Mouse (Mus musculus) heart, embryonic 10.5 days (tissue): ENCODE results near the gene Yif1b. TPM values are rescaled to one million over a fixed set of nuclear protein-coding genes. Genes with fewer than 3 reads are reported as not detected.
A peak's percentile ranks its signal among the peaks of the same experiment; 100 is the strongest.

Experiments
- DNase-seq: peaks from one replicate; pipeline ENCODE4 v3.0.0-alpha.2; 2017; ENCODE audit warnings: low spot score
- H3K27ac ChIP-seq: fragments of 300-500 bp; sonication (generic); 2 replicates; pipeline ENCODE4 v1.5.1; 2016; ENCODE audit warnings: mild to moderate bottlenecking
- H3K27me3 ChIP-seq: fragments of 300-500 bp; sonication (generic); 2 replicates; pipeline ENCODE4 v1.6.1; 2016; ENCODE audit warnings: mild to moderate bottlenecking; ENCODE audit not compliant: poor library complexity, insufficient read depth, severe bottlenecking
- H3K36me3 ChIP-seq: fragments of 300-500 bp; sonication (generic); 2 replicates; pipeline ENCODE4 v1.6.1; 2016; ENCODE audit warnings: mild to moderate bottlenecking, moderate library complexity
- H3K4me1 ChIP-seq: fragments of 300-500 bp; sonication (generic); 2 replicates; pipeline ENCODE4 v1.6.1; 2016; ENCODE audit warnings: mild to moderate bottlenecking
- H3K4me3 ChIP-seq: fragments of 300-500 bp; sonication (generic); 2 replicates; pipeline ENCODE4 v1.5.1; 2016; ENCODE audit warnings: mild to moderate bottlenecking, moderate library complexity
- H3K9me3 ChIP-seq: fragments of 300-500 bp; sonication (generic); 2 replicates; pipeline ENCODE4 v1.6.1; 2016; ENCODE audit warnings: mild to moderate bottlenecking, moderate library complexity
- WGBS: fragments of 180-500 bp; shearing (Covaris S2); methylation state at CpG from one replicate; pipeline ENCODE4 v1.1.7; 2016; 5-methylcytosine and 5-hydroxymethylcytosine counted together
- polyA plus RNA-seq: library from polyadenylated mRNA; unstranded; fragments of >200 nt; fragmentation: Nextera tagmentation; extraction: Ambion mirVana; gene quantifications from 2 replicates; pipeline ENCODE4 v1.2.1, GENCODE M21; 2016

The Yif1b gene
- polyA plus RNA-seq, 1 experiment from 2014 or later = 131 TPM

- H3K27ac ChIP-seq = peak overlapping the region; percentile 31; the same call in 1 of the 2 replicates
- 53% methylated on average over 8 of the region's 8 CpGs for WGBS
These were observed 33.7 kb downstream of the Yif1b start for GRCm38 (mm10) chr7:29271687-29272465.

GRCm38 (mm10) chr7:29276715-29277114 is 38.6 kb downstream of the Yif1b start:
- no peak overlapping the region for H3K27ac ChIP-seq
- 74% methylated on average over 5 of the region's 5 CpGs for WGBS
- no peak overlapping the region for H3K4me3 ChIP-seq
- DNase-seq = no peak
- H3K9me3 ChIP-seq = no peaks in the 10 kb centered on the region
- peaks cover 24% of the 10 kb centered on the region for H3K27me3 ChIP-seq
- H3K4me1 ChIP-seq = peaks cover 34% of the 10 kb centered on the region
- no peaks in the 10 kb centered on the region for H3K36me3 ChIP-seq

More at GRCm38 (mm10) chr7:29271687-29272465, 33.7 kb downstream of the Yif1b start:
- no peaks in the 10 kb centered on the region for H3K9me3 ChIP-seq
- H3K27me3 ChIP-seq = no peaks in the 10 kb centered on the region
- peak overlapping the region; percentile 8; the same call in 1 of the 2 replicates for H3K4me3 ChIP-seq
- H3K36me3 ChIP-seq = no peaks in the 10 kb centered on the region
- H3K4me1 ChIP-seq = peaks cover 16% of the 10 kb centered on the region
- DNase-seq = no peak

- H3K27me3 ChIP-seq = peaks cover 32% of the 10 kb centered on the region
- no peak overlapping the region for H3K4me3 ChIP-seq
- no peaks in the 10 kb centered on the region for H3K9me3 ChIP-seq
- WGBS = 84% methylated on average over 4 of the region's 4 CpGs
- DNase-seq = no peak
- no peak overlapping the region for H3K27ac ChIP-seq
- no peaks in the 10 kb centered on the region for H3K36me3 ChIP-seq
- H3K4me1 ChIP-seq = peaks cover 34% of the 10 kb centered on the region
These were observed 39.4 kb downstream of the Yif1b start for GRCm38 (mm10) chr7:29277510-29277909.

- no peak overlapping the region for H3K4me3 ChIP-seq
- no peak overlapping the region for H3K27ac ChIP-seq
- H3K9me3 ChIP-seq = no peaks in the 10 kb centered on the region
- DNase-seq = no peak
- H3K27me3 ChIP-seq = peaks cover 49% of the 10 kb centered on the region
- no peaks in the 10 kb centered on the region for H3K36me3 ChIP-seq
- H3K4me1 ChIP-seq = peaks cover 31% of the 10 kb centered on the region
These were observed 41.1 kb downstream of the Yif1b start for GRCm38 (mm10) chr7:29279261-29279660.

- H3K4me1 ChIP-seq = peaks cover 31% of the 10 kb centered on the region
- peaks cover 56% of the 10 kb centered on the region for H3K27me3 ChIP-seq
- H3K9me3 ChIP-seq = no peaks in the 10 kb centered on the region
- 25% methylated on average over 8 of the region's 8 CpGs for WGBS
- H3K27ac ChIP-seq = peak overlapping the region; percentile 44
- no peak for DNase-seq
- H3K4me3 ChIP-seq = no peak overlapping the region
- H3K36me3 ChIP-seq = no peaks in the 10 kb centered on the region
These were observed 41.8 kb downstream of the Yif1b start for GRCm38 (mm10) chr7:29279924-29280323.

GRCm38 (mm10) chr7:29280801-29281200 is 42.7 kb downstream of the Yif1b start:
- Histone ChIP-seq H3K4me3 (peak overlapping the region; percentile 66), H3K9me3 (no peaks in the 10 kb centered on the region), H3K27me3 (peaks cover 64% of the 10 kb centered on the region), H3K4me1 (peaks cover 31% of the 10 kb centered on the region), H3K36me3 (no peaks in the 10 kb centered on the region), H3K27ac (peak overlapping the region; percentile 87)
- 14% methylated on average over 13 of the region's 13 CpGs for WGBS
- no peak for DNase-seq

- H3K4me1 ChIP-seq = peaks cover 31% of the 10 kb centered on the region
- no peaks in the 10 kb centered on the region for H3K36me3 ChIP-seq
- peak within 1 kb of the TSS; percentile 87 for H3K27ac ChIP-seq
- peak within 1 kb of the TSS; percentile 66 for H3K4me3 ChIP-seq
- peaks cover 71% of the 10 kb centered on the region for H3K27me3 ChIP-seq
- under 1% methylated on average over 80 of the region's 80 CpGs for WGBS
- no peak for DNase-seq
- no peaks in the 10 kb centered on the region for H3K9me3 ChIP-seq
These were observed 43.3 kb downstream of the Yif1b start, which contains the start of gene Spint2 for GRCm38 (mm10) chr7:29281201-29282073. Gene Spint2, minus strand, starts transcription at chr7:29281912.

- Histone ChIP-seq H3K27me3 (peaks cover 74% of the 10 kb centered on the region), H3K27ac (peak overlapping the region; percentile 87), H3K4me1 (peaks cover 31% of the 10 kb centered on the region), H3K36me3 (no peaks in the 10 kb centered on the region), H3K4me3 (peak overlapping the region; percentile 66), H3K9me3 (no peaks in the 10 kb centered on the region)
- WGBS = 12% methylated on average over 21 of the region's 21 CpGs
- no peak for DNase-seq
These were observed 44.0 kb downstream of the Yif1b start for GRCm38 (mm10) chr7:29282074-29282554.

GRCm38 (mm10) chr7:29283876-29284275 is 45.7 kb downstream of the Yif1b start:
- H3K9me3 ChIP-seq = no peaks in the 10 kb centered on the region
- H3K4me3 ChIP-seq = no peak overlapping the region
- no peaks in the 10 kb centered on the region for H3K36me3 ChIP-seq
- H3K27me3 ChIP-seq = peaks cover 80% of the 10 kb centered on the region
- no peak for DNase-seq
- peaks cover 32% of the 10 kb centered on the region for H3K4me1 ChIP-seq
- WGBS = 79% methylated on average over 4 of the region's 4 CpGs
- no peak overlapping the region for H3K27ac ChIP-seq

- no peaks in the 10 kb centered on the region for H3K36me3 ChIP-seq
- H3K27me3 ChIP-seq = peaks cover 84% of the 10 kb centered on the region
- no peak for DNase-seq
- no peak overlapping the region for H3K4me3 ChIP-seq
- no peak overlapping the region for H3K27ac ChIP-seq
- no peaks in the 10 kb centered on the region for H3K9me3 ChIP-seq
- peaks cover 34% of the 10 kb centered on the region for H3K4me1 ChIP-seq
- WGBS = 87% methylated on average over 6 of the region's 6 CpGs
These were observed 46.4 kb downstream of the Yif1b start for GRCm38 (mm10) chr7:29284523-29284922.

GRCm38 (mm10) chr7:29287481-29287880 is 49.4 kb downstream of the Yif1b start:
- H3K27ac ChIP-seq = no peak overlapping the region

GRCm38 (mm10) chr7:29288079-29288478 is 50.0 kb downstream of the Yif1b start:
- H3K9me3 ChIP-seq = no peaks in the 10 kb centered on the region
- H3K27ac ChIP-seq = no peak overlapping the region
- H3K4me3 ChIP-seq = no peak overlapping the region
- H3K4me1 ChIP-seq = peaks cover 42% of the 10 kb centered on the region
- H3K27me3 ChIP-seq = peaks cover 75% of the 10 kb centered on the region
- DNase-seq = no peak
- 87% methylated on average over 2 of the region's 2 CpGs for WGBS
- H3K36me3 ChIP-seq = no peaks in the 10 kb centered on the region

More at GRCm38 (mm10) chr7:29287481-29287880, 49.4 kb downstream of the Yif1b start:
- H3K36me3 ChIP-seq = no peaks in the 10 kb centered on the region
- WGBS = 83% methylated on average over 7 of the region's 7 CpGs
- H3K9me3 ChIP-seq = no peaks in the 10 kb centered on the region
- no peak for DNase-seq
- no peak overlapping the region for H3K4me3 ChIP-seq
- H3K27me3 ChIP-seq = peaks cover 79% of the 10 kb centered on the region
- peaks cover 36% of the 10 kb centered on the region for H3K4me1 ChIP-seq
